Mouse (Mus musculus) spleen, adult 2 months (tissue): ENCODE results near the gene Gm3376.
"Not testable (repeated sequence)": the region's sequence is repeated elsewhere in the genome, so short reads cannot be mapped to it uniquely, and the experiment has no call there.

ENCODE experiments used
- CTCF ChIP-seq: fragments of 200-500 bp; IDR thresholded peaks from 2 replicates; pipeline ENCODE4 v1.5.1; 2011; ENCODE audit warnings: mild to moderate bottlenecking, inconsistent platforms; ENCODE audit not compliant: insufficient read depth, insufficient read length, insufficient replicate concordance; ENCODE audit errors: extremely low read depth
- POLR2A ChIP-seq: fragments of 200-500 bp; IDR thresholded peaks from 2 replicates; pipeline ENCODE4 v1.6.1; 2011; ENCODE audit warnings: low read depth, low read length, inconsistent platforms

DNA sequence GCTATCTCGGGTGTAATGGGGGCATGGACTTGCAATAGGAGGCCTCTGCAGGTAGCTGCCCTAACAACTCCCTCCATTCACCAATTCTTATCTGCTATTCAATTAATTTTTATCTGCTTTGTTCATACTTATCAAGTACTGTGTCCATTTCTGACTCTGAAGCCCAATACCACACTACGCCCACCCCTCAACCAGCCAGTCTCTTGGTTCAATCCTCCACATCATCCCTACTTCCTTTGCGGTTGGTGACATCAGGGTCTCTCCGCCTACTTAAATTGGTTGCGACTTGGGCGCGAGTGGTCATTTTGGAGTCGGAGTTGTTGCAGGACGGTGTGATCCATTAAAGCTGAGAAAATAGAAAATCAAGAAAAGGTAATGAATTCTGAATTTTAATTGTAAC is at the start of gene Gm3376:
- not testable (repeated sequence) for TF ChIP-seq POLR2A, CTCF
